Mouse (Mus musculus) liver, adult 2 months (tissue): ENCODE measurements around the gene Gm6902. TPM values are rescaled to one million over a fixed set of nuclear protein-coding genes. Genes with fewer than 3 reads are reported as not detected.
"Not testable (repeated sequence)": the region's sequence is repeated elsewhere in the genome, so short reads cannot be mapped to it uniquely, and the experiment has no call there.

ENCODE experiments used
- DNase-seq: peaks from one replicate; pipeline ENCODE4 v3.0.0-alpha.2; 2011; ENCODE audit warnings: low read depth, low spot score; ENCODE audit errors: extremely low read depth
- H3K27ac ChIP-seq: fragments of 200-500 bp; replicated peaks from 2 replicates; pipeline ENCODE4 v1.5.1; 2012; ENCODE audit warnings: low read depth, mild to moderate bottlenecking, control low read depth, inconsistent platforms, low read length; ENCODE audit not compliant: insufficient read depth
- H3K27me3 ChIP-seq: fragments of 200-500 bp; 2 replicates; pipeline ENCODE4 v1.6.1; 2012; ENCODE audit warnings: mild to moderate bottlenecking, moderate library complexity, low read length, inconsistent platforms; ENCODE audit not compliant: control insufficient read depth, insufficient read depth
- H3K36me3 ChIP-seq: fragments of 200-500 bp; 2 replicates; pipeline ENCODE4 v1.6.1; 2012; ENCODE audit warnings: low read length, inconsistent platforms; ENCODE audit not compliant: control insufficient read depth, insufficient read depth
- H3K4me1 ChIP-seq: fragments of 200-500 bp; 2 replicates; pipeline ENCODE4 v1.6.1; 2011; ENCODE audit warnings: low read length; ENCODE audit not compliant: control insufficient read depth, insufficient read depth
- H3K4me3 ChIP-seq: fragments of 200-500 bp; 2 replicates; pipeline ENCODE4 v1.5.1; 2011; ENCODE audit warnings: low read depth, mild to moderate bottlenecking, control low read depth, low read length, moderate library complexity; ENCODE audit not compliant: insufficient read depth
- H3K79me2 ChIP-seq: fragments of 200-500 bp; 2 replicates; pipeline ENCODE4 v1.6.1; 2012; ENCODE audit warnings: inconsistent platforms, mild to moderate bottlenecking, low read length, moderate library complexity; ENCODE audit not compliant: control insufficient read depth, insufficient read depth
- H3K9ac ChIP-seq: fragments of 200-500 bp; 2 replicates; pipeline ENCODE4 v1.6.1; 2012; ENCODE audit warnings: low read depth, mild to moderate bottlenecking, control low read depth, inconsistent platforms, low read length
- WGBS: fragments of 180-500 bp; shearing (Covaris S2); methylation state at CpG from one replicate; pipeline ENCODE4 v1.1.7; 2018; 5-methylcytosine and 5-hydroxymethylcytosine counted together
- polyA plus RNA-seq: library from polyadenylated mRNA; depleted of rRNA; stranded (reverse); fragments of >200 nt; gene quantifications from 2 replicates; pipeline ENCODE4 v1.2.3, GENCODE M21; 2012; rRNA removed
- total RNA-seq: library from RNA; depleted of rRNA; stranded (reverse); fragments of >200 nt; gene quantifications from 2 replicates; pipeline ENCODE4 v1.2.3, GENCODE M21; 2014; rRNA removed

Gene Gm6902
- total RNA-seq = not detected in 2 replicates
- polyA plus RNA-seq = not detected in 2 replicates

- not testable (repeated sequence) for H3K27me3 ChIP-seq, H3K79me2 ChIP-seq, H3K36me3 ChIP-seq, H3K9ac ChIP-seq, DNase-seq, H3K27ac ChIP-seq, H3K4me1 ChIP-seq, H3K4me3 ChIP-seq
- WGBS = no CpG with 5 or more reads among the region's 2 CpGs
These were observed at the start of gene Gm6902 for GRCm38 (mm10) chr7:23278800-23279199. Gene Gm6902 (minus strand): TSS chr7:23278900.

DNA sequence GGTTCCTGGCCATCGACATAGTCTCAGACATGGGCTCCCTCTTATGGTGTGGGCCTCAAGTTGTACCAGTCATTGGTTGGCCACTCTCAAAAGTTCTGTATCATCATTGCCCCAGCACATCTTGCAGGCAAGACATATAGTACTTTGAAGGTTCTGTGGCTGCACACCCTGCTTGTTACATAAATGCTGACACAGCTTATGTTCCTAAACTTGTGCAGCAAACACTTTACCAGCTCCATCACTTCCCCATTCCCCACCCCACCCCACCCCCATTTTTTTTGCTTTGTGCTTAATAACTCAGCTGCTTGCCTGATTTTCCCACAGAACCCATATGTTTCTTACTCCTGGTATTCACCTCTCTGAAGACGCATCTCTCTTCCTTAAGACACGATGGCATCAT, 22.2 kb upstream of the Gm6902 start, which contains the start of gene Nlrp4e:
Gene Nlrp4e, plus strand, starts transcription at position 301 of the 400 bp plus-strand sequence.
- not testable (repeated sequence) for H3K79me2 ChIP-seq, H3K27ac ChIP-seq, DNase-seq, H3K9ac ChIP-seq, H3K4me3 ChIP-seq, H3K4me1 ChIP-seq, H3K36me3 ChIP-seq, H3K27me3 ChIP-seq
- 77% methylated on average over 3 of the region's 3 CpGs for WGBS

DNA sequence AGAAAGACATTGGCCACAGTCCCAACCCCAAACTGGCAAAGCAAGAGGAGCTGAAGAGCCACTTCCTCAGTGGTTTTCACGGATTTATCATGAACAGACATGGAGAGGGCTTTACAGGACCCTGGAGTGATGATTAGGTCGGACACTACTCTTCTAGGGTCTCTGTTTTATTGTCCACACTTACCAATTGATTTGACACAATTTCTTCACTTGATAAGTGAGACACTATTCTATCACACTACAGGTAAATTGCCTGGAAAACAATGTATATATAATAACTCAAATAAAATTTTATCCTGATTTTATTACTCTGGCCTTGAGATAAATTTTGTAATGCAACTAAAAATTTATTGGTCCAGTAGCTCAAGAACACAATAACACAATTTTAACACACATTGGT, 27.1 kb downstream of the Gm6902 start, which contains the start of gene Vmn1r166:
Gene Vmn1r166, minus strand, starts transcription at position 101 of the 400 bp plus-strand sequence.
- H3K27ac ChIP-seq, H3K4me1 ChIP-seq, H3K36me3 ChIP-seq, H3K9ac ChIP-seq, H3K4me3 ChIP-seq, DNase-seq, H3K79me2 ChIP-seq, H3K27me3 ChIP-seq: not testable (repeated sequence)
- WGBS = no CpG with 5 or more reads among the region's 2 CpGs

Other genes with a start within 250 kb of the Gm6902 start
- not detected in 2 replicates for gene Vmn1r163, start 223.4 kb downstream of the Gm6902 start, total RNA-seq
- not detected in 2 replicates for gene Vmn1r163, start 223.4 kb downstream of the Gm6902 start, polyA plus RNA-seq
- gene Gm8720, start 211.4 kb downstream of the Gm6902 start, total RNA-seq = not detected in 2 replicates
- not detected in 2 replicates for gene Gm8720, start 211.4 kb downstream of the Gm6902 start, polyA plus RNA-seq
- gene Gm10662, start 134.4 kb downstream of the Gm6902 start, total RNA-seq = not detected in 2 replicates
- not detected in 2 replicates for gene Gm10662, start 134.4 kb downstream of the Gm6902 start, polyA plus RNA-seq
- not detected in 2 replicates for gene Vmn1r165, start 61.6 kb downstream of the Gm6902 start, total RNA-seq
- gene Vmn1r165, start 61.6 kb downstream of the Gm6902 start, polyA plus RNA-seq = not detected in 2 replicates
- gene Vmn1r166, start 27.2 kb downstream of the Gm6902 start, total RNA-seq = not detected in 2 replicates
- not detected in 2 replicates for gene Vmn1r166, start 27.2 kb downstream of the Gm6902 start, polyA plus RNA-seq
- gene Nlrp4e, start 22.3 kb upstream of the Gm6902 start, total RNA-seq = not detected in 2 replicates
- gene Nlrp4e, start 22.3 kb upstream of the Gm6902 start, polyA plus RNA-seq = not detected in 2 replicates
- not detected in 2 replicates for gene Nlrp5, start 107.0 kb upstream of the Gm6902 start, total RNA-seq
- gene Nlrp5, start 107.0 kb upstream of the Gm6902 start, polyA plus RNA-seq = not detected in 2 replicates
- gene Vmn1r167, start 228.3 kb upstream of the Gm6902 start, total RNA-seq = not detected in 2 replicates
- not detected in 2 replicates for gene Vmn1r167, start 228.3 kb upstream of the Gm6902 start, polyA plus RNA-seq